Mouse (Mus musculus): Measurements from ENCODE around the gene Tex261. TPM values are rescaled to one million over a fixed set of nuclear protein-coding genes. Genes with fewer than 3 reads are reported as not detected.
A peak's percentile ranks its signal among the peaks of the same experiment; 100 is the strongest.

The Tex261 gene
- total RNA-seq, 2 experiments from 2014 or later: 38.2 to 59.1 TPM

- ATAC-seq (ENCODE audit: poor library complexity, severe bottlenecking): peak; percentile 49
Measured at GRCm38 (mm10) chr6:83762880-83763431, 12.7 kb downstream of the Tex261 start.

- no peak for ATAC-seq (ENCODE audit: poor library complexity, severe bottlenecking)
Measured at GRCm38 (mm10) chr6:83762344-83762743, 13.3 kb downstream of the Tex261 start, which contains the start of gene Ankrd53. TSS of gene Ankrd53 (plus strand) at chr6:83762644.

DNA sequence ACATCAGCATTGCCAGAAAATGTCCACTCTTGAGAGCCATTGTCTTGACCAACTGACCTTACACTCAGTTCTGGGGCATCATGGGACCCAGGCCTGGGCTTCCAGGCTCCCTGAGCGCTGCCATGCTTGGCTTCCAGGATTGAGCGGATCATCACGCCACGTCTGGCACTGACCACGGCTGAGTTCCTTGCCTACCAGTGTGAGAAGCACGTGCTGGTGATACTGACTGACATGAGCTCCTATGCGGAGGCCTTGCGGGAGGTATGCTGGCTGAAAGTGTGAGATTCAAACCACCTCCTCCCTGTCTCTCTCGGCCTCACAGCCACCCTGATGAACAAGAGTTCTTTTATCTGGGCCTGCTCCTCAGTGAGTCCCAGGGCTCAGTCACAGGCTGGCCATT is 19.6 kb downstream of the Tex261 start:
- ATAC-seq (ENCODE audit: poor library complexity, severe bottlenecking): no peak

DNA sequence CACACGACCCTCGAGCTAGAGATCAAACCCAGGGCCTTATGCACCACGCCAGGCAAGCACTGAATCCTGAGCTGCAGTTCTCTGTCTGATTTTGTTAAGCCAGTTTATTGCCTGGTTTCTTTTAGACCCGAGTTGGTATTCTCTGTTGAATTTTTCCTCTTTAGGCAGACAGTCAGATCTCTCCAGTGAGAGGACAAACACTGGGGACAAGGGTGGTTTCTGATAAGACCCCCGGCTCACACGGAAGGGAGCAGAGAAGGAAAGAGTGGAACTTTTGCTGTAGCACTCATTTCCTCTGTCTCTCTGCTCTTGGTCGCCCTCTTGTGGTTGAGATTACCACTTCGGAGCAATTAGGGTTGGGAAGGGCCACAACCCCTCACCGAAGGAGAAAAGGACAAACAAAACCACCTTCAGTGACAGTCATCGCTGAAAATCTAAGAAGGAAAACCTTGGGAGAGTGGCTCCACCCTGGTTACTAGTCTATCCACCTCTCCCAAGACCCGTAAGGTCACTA is 25.4 kb downstream of the Tex261 start:
- ATAC-seq (ENCODE audit: poor library complexity, severe bottlenecking): peak; percentile 71

DNA sequence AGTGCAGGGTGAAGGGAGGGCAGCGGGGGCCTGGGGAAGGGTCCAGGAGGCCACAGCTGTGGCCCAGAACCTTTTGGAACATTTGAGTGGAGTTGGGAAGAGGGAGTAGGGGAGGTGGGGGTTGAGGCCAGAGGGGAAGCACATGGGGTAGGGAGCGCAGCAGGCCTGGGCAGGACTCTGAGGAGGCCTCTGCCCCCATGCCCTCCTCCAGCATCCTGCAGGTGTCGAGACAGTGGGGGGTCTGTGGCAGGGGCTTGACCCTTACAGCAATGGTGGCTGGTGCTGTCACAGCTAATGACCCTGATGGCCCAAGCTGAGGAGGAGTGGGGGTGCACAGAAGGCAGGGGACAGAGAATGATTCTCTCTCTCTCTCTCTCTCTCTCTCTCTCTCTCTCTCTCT is 26.3 kb downstream of the Tex261 start:
- no peak for ATAC-seq (ENCODE audit: poor library complexity, severe bottlenecking)

DNA sequence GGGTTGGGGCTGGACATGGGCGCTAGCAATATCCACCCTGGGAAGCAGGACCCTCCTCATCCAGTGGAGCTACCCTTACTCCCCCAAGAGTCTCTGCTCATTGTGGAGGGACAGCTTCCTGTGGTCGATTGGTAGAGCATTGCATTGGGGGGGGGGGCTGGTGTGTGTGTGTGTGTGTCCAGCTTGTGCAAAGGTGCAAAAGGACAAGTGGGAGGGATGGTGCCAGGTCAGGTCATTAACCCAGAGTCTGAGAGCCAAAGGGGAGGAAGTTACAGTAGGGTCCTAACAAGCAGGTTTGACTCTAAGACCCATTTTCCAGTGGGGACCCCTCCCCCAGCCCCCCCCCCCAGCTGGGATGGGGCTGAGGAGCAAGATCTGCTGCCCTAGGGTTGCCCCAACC is 30.1 kb downstream of the Tex261 start:
- ATAC-seq (ENCODE audit: poor library complexity, severe bottlenecking): no peak

DNA sequence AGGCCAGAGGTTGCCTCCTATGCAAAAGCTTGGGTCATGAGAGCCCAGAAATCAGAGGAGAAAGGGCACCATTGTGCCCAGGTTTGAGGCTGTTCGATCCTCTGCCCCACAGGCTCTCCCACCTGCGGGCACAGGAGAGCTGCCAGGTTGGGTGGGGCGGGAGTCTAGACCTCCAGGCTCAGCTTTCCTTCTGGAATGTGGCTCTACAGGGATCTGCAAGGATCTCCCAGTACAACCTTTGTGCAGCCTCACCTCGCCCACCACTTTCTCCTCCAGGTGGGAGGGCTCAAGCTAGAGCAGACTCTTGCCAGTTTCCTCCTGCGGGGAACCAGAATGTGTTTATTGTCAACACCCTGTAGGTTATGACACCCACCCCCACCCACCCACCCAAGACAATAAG is 31.1 kb downstream of the Tex261 start:
- no peak for ATAC-seq (ENCODE audit: poor library complexity, severe bottlenecking)

GRCm38 (mm10) chr6:83744126-83744525 is 31.5 kb downstream of the Tex261 start:
- no peak for ATAC-seq (ENCODE audit: poor library complexity, severe bottlenecking)

DNA sequence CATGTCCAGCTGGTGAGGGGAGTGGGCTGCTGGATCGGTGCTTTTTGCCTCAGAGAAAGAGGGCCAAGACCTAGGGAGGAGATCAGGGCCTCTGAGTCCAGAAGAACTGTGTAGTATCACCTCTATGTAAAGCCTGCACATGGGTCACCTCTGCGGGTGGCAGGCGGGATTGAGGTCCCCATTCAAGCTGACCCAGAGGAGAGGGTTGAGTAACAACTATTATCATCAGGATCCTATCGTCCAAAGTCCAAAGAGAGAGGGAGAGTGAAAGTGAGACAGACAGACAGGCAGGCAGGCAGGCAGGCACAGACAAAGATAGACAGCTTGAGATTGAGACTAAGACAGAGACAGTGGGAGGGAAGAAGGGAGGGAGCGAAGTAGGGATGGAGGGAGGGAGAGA is 32.4 kb downstream of the Tex261 start:
- ATAC-seq (ENCODE audit: poor library complexity, severe bottlenecking): no peak

GRCm38 (mm10) chr6:83742761-83743160 is 32.9 kb downstream of the Tex261 start, which contains the start of gene Atp6v1b1:
TSS of gene Atp6v1b1 (plus strand) at chr6:83742990.
- ATAC-seq (ENCODE audit: poor library complexity, severe bottlenecking): no peak

DNA sequence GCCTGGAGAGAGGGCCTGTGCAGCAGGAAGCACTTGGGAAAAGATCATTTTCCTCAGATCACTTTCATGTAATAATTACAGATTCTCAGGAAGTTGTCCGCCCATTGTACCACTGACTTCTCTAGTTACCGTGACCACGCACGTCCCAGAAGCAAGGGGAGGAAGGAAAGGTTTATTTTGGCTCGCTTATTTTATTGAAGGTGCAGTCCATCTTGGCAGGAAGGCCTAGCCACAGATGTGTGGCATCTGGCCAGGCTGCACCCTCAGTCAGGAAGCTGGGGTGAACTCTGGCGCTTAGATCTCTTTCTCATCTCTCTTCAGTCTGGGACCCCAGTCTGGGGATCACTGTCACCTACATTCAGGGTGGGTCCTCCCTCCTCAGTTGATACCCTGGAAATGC is 37.0 kb downstream of the Tex261 start:
- ATAC-seq (ENCODE audit: poor library complexity, severe bottlenecking): no peak

- no peak for ATAC-seq (ENCODE audit: poor library complexity, severe bottlenecking)
Measured at GRCm38 (mm10) chr6:83737311-83737710, 38.3 kb downstream of the Tex261 start.

DNA sequence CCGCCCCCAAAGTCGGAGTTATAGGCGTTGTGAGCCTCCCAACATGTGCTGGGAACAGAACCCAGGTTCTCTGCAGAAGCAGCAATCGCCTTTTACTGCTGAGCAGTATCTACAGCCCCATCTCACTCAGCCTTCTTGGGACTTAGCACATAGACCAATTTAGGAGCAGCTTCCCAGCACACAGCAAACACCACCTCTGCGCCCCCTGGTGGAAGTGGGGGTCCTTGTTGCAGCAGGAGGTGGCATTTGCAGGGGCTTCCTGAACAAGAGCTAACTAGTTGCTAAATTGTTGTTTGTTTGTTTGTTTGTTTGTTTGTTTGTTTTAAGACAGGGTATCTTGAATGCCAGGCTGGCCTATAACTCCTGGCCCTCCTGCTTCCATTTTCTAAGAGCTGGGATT is 44.5 kb downstream of the Tex261 start:
- no peak for ATAC-seq (ENCODE audit: poor library complexity, severe bottlenecking)

- ATAC-seq (ENCODE audit: poor library complexity, severe bottlenecking): no peak
Measured at GRCm38 (mm10) chr6:83729350-83729970, 46.2 kb downstream of the Tex261 start.

- peak; percentile 35; the same call in 1 of the 2 replicates for ATAC-seq (ENCODE audit: poor library complexity, severe bottlenecking)
Measured at GRCm38 (mm10) chr6:83728488-83728887, 47.1 kb downstream of the Tex261 start.

DNA sequence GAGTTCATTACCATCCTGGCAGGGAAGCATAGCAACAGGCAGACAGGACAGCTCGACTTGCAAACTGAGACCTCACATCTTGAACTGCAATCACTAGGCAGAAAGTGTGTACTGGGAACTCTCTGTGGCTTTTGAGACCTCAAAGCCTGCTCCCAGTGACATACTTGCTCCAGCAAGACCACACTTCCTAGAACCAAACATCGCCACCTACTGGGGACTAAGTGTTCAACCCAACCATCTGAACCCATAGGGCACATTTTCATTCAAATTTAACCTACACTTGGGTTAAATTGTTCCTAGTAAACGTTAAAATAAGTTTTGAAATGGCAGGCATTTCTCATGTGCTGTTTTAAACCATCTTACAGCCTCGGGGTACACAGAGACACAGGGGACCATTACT is 48.4 kb downstream of the Tex261 start:
- ATAC-seq (ENCODE audit: poor library complexity, severe bottlenecking): no peak

DNA sequence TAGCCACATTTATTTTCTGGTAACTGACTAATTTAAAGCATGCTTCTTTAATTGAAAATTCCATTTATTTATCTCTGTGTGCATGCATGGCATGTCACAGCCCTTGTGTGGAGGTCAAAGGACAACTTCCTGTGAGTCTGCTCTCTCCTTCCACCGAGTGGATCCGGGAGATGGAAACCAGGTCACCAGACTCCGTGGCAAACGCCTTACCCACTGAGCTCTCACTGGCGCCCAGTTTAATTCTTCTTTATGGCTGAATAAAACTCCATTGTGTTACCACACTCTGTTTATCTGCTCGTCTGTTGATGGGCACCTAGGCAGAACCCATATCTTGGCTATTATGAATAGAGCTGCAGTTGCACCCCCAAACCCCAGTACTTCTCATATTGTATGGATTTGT is 53.1 kb downstream of the Tex261 start:
- no peak for ATAC-seq (ENCODE audit: poor library complexity, severe bottlenecking)

Other genes starting within 250 kb of the Tex261 start
- gene Actg2, start 239.5 kb downstream of the Tex261 start, total RNA-seq (2015): not detected in 2 replicates
- not detected in 2 replicates for gene Actg2, start 239.5 kb downstream of the Tex261 start, total RNA-seq (2017)
- 46.6 and 48.9 TPM in 2 replicates for gene Stambp, start 203.1 kb downstream of the Tex261 start, total RNA-seq (2015)
- gene Stambp, start 203.1 kb downstream of the Tex261 start, total RNA-seq (2017): 9.0 and 18.0 TPM in 2 replicates
- not detected in 2 replicates for gene Clec4f, start 119.6 kb downstream of the Tex261 start, total RNA-seq (2015)
- not detected in 2 replicates for gene Clec4f, start 119.6 kb downstream of the Tex261 start, total RNA-seq (2017)
- not detected in 2 replicates for gene Cd207, start 98.0 kb downstream of the Tex261 start, total RNA-seq (2015)
- not detected in 2 replicates for gene Cd207, start 98.0 kb downstream of the Tex261 start, total RNA-seq (2017)
- gene Vax2, start 64.5 kb downstream of the Tex261 start, total RNA-seq (2015): not detected in 2 replicates
- gene Vax2, start 64.5 kb downstream of the Tex261 start, total RNA-seq (2017): not detected in 2 replicates
- not detected in 2 replicates for gene Atp6v1b1, start 32.8 kb downstream of the Tex261 start, total RNA-seq (2015)
- gene Atp6v1b1, start 32.8 kb downstream of the Tex261 start, total RNA-seq (2017): not detected in 2 replicates
- not detected in 2 replicates for gene Ankrd53, start 13.2 kb downstream of the Tex261 start, total RNA-seq (2015)
- gene Ankrd53, start 13.2 kb downstream of the Tex261 start, total RNA-seq (2017): not detected in 2 replicates
- 31.7 and 34.7 TPM in 2 replicates for gene Nagk, start 19.2 kb upstream of the Tex261 start, total RNA-seq (2015)
- gene Nagk, start 19.2 kb upstream of the Tex261 start, total RNA-seq (2017): 24.5 and 28.3 TPM in 2 replicates
- gene Paip2b, start 55.9 kb upstream of the Tex261 start, total RNA-seq (2015): 4.5 and 4.8 TPM in 2 replicates
- 6.5 and 7.4 TPM in 2 replicates for gene Paip2b, start 55.9 kb upstream of the Tex261 start, total RNA-seq (2017)
- 173 and 186 TPM in 2 replicates for gene Zfp638, start 91.3 kb upstream of the Tex261 start, total RNA-seq (2015)
- 175 and 190 TPM in 2 replicates for gene Zfp638, start 91.3 kb upstream of the Tex261 start, total RNA-seq (2017)
- not detected in 2 replicates for gene Dysf, start 232.8 kb upstream of the Tex261 start, total RNA-seq (2015)
- not detected in 2 replicates for gene Dysf, start 232.8 kb upstream of the Tex261 start, total RNA-seq (2017)

Data from megakaryocyte, adult 5-6 weeks (primary cell).